Comparison of ENCODE assay signal across 14 mouse cellular contexts in the genomic region with DNA sequence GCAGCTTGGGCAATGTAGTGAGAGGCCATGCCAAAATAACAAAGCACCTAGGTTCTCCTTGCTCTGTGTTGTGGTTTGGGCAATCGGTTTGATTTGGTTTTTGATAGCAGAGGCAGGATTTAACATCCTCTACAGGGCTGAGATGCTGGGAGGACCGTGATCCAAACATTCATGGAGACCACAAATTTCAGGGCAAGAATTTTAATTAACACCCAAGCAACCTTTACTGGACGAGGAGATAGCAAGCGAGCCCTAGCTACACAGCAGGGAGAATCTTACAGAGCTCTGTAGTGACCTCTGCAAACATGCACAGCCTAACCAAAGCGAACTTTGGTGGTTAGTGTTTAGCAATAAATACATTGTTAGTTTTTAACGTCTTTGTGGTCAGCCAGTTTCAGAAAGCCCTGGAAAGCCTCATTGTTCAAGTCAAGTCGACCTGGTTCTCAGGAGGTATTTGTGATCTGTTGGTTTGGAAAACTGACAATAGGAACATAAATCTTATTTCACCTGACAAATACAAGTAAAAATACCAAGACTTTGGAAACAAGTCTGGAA.
"Had no signal": no experiment of that assay in that cellular context is flagged by ENCODE, and none has a peak within 500 bp of the region (broad histone marks: within the 10 kb centered on the region; RNA-seq: fewer than 3 reads in every experiment).

No protein-coding gene starts in this region.

- H3K36me3 ChIP-seq: neural tube, embryonic 12.5 days; stomach, embryonic 15.5 days had no signal

- H3K4me3 ChIP-seq: megakaryocyte, embryonic 14.5 days; neural tube, embryonic 12.5 days; stomach, embryonic 15.5 days had no signal

- ATAC-seq: midbrain, embryonic 16.5 days had no signal

- H3K4me2 ChIP-seq: lung, embryonic 14.5 days; midbrain, embryonic 11.5 days; neural tube, embryonic 12.5 days; stomach, embryonic 15.5 days had no signal

- DNase-seq: lung, adult 18-20 months; lung, embryonic 14.5 days; lung, postnatal 10 days; lung, postnatal 4 days; midbrain, embryonic 14.5 days; right cerebral cortex, postnatal 14 days; thymus, adult 2 months; thymus, postnatal 25 days; thymus, postnatal 4 days had no signal

- H3K27me3 ChIP-seq: neural tube, embryonic 12.5 days; stomach, embryonic 15.5 days had no signal
